Mouse (Mus musculus) liver, embryonic 14.5 days (tissue): ENCODE measurements at regions not wholly inside any gene's neighbourhood (a gene's known extent, or its start where the extent isn't known, plus 50 kb on each side); places are given as distances from the start of the nearest gene placed in this dataset.

ENCODE experiments used
- CTCF ChIP-seq: IDR thresholded peaks from 2 replicates; pipeline ENCODE4 v1.5.1; 2016; ENCODE audit warnings: antibody characterized with exemption, low read depth, control low read depth
- EP300 ChIP-seq: IDR thresholded peaks from 2 replicates; pipeline ENCODE4 v1.6.1; 2016; ENCODE audit warnings: antibody characterized with exemption, low read depth

DNA sequence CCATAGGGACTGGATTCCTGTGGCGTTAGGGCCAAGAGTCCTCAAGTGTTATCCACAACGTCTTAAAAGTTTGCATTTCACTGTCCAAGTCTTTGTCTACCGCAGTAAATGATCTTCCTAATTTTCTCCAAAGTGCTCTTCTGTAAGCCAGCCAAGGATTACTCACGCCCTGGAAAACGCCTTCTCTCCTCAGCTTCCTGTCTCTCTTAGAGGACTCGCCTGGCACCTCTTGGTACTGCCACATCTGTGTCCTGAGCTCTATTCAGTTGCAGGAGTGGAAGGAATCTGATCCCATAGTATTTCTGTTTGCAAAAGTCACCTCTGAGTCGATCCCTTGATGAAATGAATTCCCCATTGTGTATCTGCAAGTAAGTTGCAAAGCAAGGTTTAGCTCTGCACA is 179.7 kb upstream of the Gpc5 start:
- TF ChIP-seq CTCF (no peak), EP300 (no peak)
